Mouse (Mus musculus) cerebellum, postnatal 14 days (tissue): ENCODE measurements around the gene Epha1.

Source experiments
- DNase-seq, 2 experiments: peaks; one replicate each; pipeline ENCODE4 v3.0.0; 2021; ENCODE audit warnings: mixed read lengths in 2 of 2

Gene Epha1

GRCm38 (mm10) chr6:42353180-42353579, 19.9 kb downstream of the Epha1 start:
- peak in 1 of 2 experiments; percentile 1 for DNase-seq

- DNase-seq: no peak
Observed at GRCm38 (mm10) chr6:42352486-42352846, 20.6 kb downstream of the Epha1 start.

- DNase-seq: no peak
Observed at GRCm38 (mm10) chr6:42351776-42352485, 21.1 kb downstream of the Epha1 start.

- no peak for DNase-seq
Observed at GRCm38 (mm10) chr6:42350968-42351775, 21.9 kb downstream of the Epha1 start.

- peak; percentile 83 to 90 for DNase-seq
Observed at GRCm38 (mm10) chr6:42350021-42350967, 22.8 kb downstream of the Epha1 start.

- peak; percentile 92 to 93 for DNase-seq
Observed at GRCm38 (mm10) chr6:42349426-42350020, 23.5 kb downstream of the Epha1 start, which contains the start of gene Zyx. TSS of gene Zyx (plus strand) at chr6:42349630.

- DNase-seq: peak; percentile 80 to 83
Observed at GRCm38 (mm10) chr6:42349006-42349425, 24.1 kb downstream of the Epha1 start.

GRCm38 (mm10) chr6:42348281-42349005, 24.6 kb downstream of the Epha1 start:
- DNase-seq: peak; percentile 60

GRCm38 (mm10) chr6:42344255-42344654, 28.8 kb downstream of the Epha1 start:
- no peak for DNase-seq

GRCm38 (mm10) chr6:42343361-42344120, 29.5 kb downstream of the Epha1 start:
- peak; percentile 84 to 88 for DNase-seq

- no peak for DNase-seq
Observed at GRCm38 (mm10) chr6:42342171-42342570, 30.9 kb downstream of the Epha1 start.

GRCm38 (mm10) chr6:42339981-42340380, 33.1 kb downstream of the Epha1 start:
- DNase-seq: no peak

GRCm38 (mm10) chr6:42339189-42339588, 33.9 kb downstream of the Epha1 start:
- no peak for DNase-seq

GRCm38 (mm10) chr6:42330946-42331345, 42.1 kb downstream of the Epha1 start:
- DNase-seq: no peak

- peak; percentile 65 to 76 for DNase-seq
Observed at GRCm38 (mm10) chr6:42330216-42330615, 42.9 kb downstream of the Epha1 start.

- DNase-seq: no peak
Observed at GRCm38 (mm10) chr6:42328757-42329156, 44.3 kb downstream of the Epha1 start.

GRCm38 (mm10) chr6:42326509-42326908, 46.6 kb downstream of the Epha1 start:
- no peak for DNase-seq

- DNase-seq: peak; percentile 90 to 92
Observed at GRCm38 (mm10) chr6:42325268-42325609, 47.8 kb downstream of the Epha1 start.

- DNase-seq: peak; percentile 89 to 93
Observed at GRCm38 (mm10) chr6:42324482-42325267, 48.4 kb downstream of the Epha1 start, which contains the start of gene Fam131b. TSS of gene Fam131b (minus strand) at chr6:42324643.

- peak in 1 of 2 experiments; percentile 75 for DNase-seq
Observed at GRCm38 (mm10) chr6:42324067-42324481, 49.0 kb downstream of the Epha1 start.
